Mouse (Mus musculus): ENCODE measurements at regions not wholly inside any gene's neighbourhood (a gene's known extent, or its start where the extent isn't known, plus 50 kb on each side); places are given as distances from the start of the nearest gene placed in this dataset.

DNA sequence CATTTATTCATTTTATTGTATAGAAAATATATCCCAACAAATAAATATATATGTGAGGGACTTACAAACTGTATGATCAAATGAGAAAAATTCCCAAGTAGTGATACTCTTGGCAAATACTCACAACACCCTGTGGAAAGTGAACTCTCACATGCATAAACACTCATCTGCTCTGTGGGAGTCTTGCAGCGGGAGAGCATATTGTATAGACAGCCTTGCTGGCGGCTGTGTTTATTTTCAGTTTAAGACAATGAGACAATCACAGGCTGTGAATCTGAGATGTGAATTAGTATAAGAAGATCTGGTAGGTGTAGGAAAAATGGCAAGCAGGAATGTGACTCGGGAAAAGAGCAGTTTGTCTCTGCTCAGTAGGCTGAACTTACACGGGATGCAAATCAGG, 2841.7 kb downstream of the Poteg start:
- intact Hi-C loops (cut with DNase I) = no loop called here
- Histone ChIP-seq H3K4me3 (no peak overlapping the region), H3K27ac (no peak overlapping the region)
- DNase-seq (ENCODE audit: extremely low spot score in 1 of 2, low spot score in 2 of 2) = peak; percentile 8 to 12
- TF ChIP-seq CTCF (IDR thresholded peaks at IDR 0.05) = no peak

DNA sequence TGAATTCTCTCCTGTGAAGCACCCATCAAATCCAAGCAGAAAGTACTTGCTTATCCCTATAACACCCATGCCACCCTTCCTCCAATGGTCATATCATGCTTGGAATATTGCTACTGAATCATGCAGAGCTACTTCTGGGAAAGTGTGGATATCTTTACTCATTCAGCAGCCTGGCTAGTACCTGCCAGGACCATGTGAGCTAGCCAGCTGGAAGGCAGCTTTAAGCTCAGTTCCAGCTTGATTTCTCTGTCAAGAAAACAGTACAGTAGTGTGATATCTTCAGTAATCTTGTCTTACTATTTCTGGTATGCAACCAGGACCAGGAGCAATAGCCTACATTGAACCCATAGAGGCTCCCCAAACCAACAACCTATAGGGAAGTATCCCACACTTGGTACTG, 2883.7 kb downstream of the Poteg start:
- DNase-seq (ENCODE audit: extremely low spot score in 1 of 2, low spot score in 2 of 2) = no peak
- intact Hi-C loops (cut with DNase I) = no loop called here
- Histone ChIP-seq H3K27ac (no peak overlapping the region), H3K4me3 (no peak overlapping the region)
- TF ChIP-seq CTCF (IDR thresholded peaks at IDR 0.05) = no peak

DNA sequence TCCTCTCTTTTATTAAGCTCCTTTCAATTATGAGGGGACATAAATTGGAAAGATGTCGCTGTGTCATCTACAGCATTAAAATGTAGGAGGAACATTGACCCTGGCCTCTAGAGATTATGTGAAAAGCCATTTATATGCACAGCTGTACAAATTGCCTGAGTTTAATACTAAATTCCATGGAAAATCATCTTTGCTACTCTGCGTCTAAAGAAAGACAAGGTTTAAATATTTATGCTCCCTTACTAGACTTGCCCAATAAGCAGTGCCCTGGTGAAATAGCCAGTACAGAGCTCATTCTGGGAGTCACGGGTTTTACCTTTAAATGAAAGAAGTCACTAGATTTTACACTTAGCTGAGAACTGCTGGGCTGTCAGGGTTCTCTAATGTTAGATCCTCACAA, 2885.9 kb downstream of the Poteg start:
- no peak for TF ChIP-seq CTCF (IDR thresholded peaks at IDR 0.05)
- intact Hi-C loops (cut with DNase I) = no loop called here
- Histone ChIP-seq H3K27ac (no peak overlapping the region), H3K4me3 (no peak overlapping the region)
- DNase-seq (ENCODE audit: extremely low spot score in 1 of 2, low spot score in 2 of 2) = no peak

DNA sequence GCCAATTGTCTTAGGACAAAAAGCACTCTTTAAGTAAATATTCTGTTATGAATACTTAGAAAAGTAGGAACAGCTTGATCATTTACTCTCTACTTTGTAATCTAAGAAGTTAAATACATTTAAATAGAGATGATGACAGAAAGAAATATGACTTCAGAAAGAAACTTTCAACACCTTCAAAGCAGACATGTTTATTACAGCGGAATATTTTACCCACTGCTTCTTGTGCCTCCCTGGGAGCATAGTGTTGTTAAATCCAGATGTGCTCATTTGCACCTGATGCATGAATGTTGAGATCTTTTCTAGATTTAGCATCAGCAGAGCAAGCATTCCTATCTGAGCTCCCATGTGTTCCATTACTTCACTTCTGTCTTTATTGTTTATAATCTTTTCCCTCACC, 2912.0 kb downstream of the Poteg start:
- TF ChIP-seq CTCF (IDR thresholded peaks at IDR 0.05) = no peak
- Histone ChIP-seq H3K4me3 (no peak overlapping the region), H3K27ac (no peak overlapping the region)
- no peak for DNase-seq (ENCODE audit: extremely low spot score in 1 of 2, low spot score in 2 of 2)
- intact Hi-C loops (cut with DNase I) = no loop called here

DNA sequence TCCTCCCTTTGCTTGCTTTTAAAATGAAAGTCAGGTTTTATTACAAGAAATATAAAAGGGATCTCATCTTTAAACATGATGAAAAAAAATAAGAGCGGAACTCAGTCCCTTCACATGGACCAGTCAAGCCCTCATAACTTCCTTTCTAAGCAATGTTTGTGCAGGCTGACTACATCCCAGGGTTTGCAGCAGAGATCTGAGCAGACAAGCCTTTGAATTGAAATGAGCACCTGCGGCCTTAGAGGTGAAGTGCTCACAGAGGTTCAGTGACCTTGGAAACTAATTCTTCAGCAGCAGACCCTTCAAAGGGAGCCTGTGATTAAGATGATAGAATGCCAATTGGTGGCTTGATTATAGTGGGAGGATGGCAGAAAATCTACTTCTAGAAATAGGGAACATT, 2918.3 kb downstream of the Poteg start:
- intact Hi-C loops (cut with DNase I) = no loop called here
- H3K4me3 ChIP-seq = no peak overlapping the region
- H3K27ac ChIP-seq = no peak overlapping the region
- DNase-seq (ENCODE audit: extremely low spot score in 1 of 2, low spot score in 2 of 2) = no peak
- no peak for TF ChIP-seq CTCF (IDR thresholded peaks at IDR 0.05)

DNA sequence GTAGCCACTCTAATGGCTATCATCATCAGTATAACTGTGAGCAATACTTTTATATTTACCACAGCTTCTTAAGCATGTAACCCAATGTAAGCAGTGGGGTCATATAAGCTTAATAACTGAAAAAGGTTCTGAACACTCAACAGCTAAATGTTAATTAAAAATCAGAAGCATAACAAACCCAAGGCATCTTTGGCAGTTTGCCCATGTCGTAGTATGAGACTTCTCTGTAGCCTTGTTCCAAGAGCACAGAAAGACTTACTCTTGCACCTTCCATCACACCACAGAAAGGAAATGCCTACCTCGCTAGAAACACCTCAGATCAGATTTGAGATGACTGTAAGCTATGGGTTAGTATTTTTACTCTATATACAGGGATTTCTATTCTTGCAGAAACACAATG, 2944.5 kb downstream of the Poteg start:
- Histone ChIP-seq H3K4me3 (no peak overlapping the region), H3K27ac (no peak overlapping the region)
- intact Hi-C loops (cut with DNase I) = no loop called here
- DNase-seq (ENCODE audit: extremely low spot score in 1 of 2, low spot score in 2 of 2) = no peak
- TF ChIP-seq CTCF (IDR thresholded peaks at IDR 0.05) = no peak

DNA sequence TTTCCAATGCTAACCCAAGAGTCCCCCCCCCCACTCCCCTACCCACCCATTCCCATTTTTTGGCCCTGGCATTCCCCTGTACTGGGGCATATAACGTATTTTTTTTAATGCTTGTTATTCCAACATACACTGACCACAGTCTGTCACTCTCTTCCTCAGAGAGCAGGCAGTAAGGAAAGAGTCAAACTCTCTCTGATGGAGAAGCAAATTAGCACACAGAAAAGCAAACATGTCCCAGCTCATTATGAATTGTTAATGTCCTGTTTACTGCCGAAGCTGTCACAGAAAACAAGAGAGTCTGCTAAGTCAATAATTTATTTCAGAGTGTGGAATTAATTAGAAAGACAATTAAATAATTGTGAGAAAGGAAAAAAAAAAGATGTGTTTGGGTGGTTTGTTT, 2989.1 kb upstream of the 5930422O12Rik start:
- no peak for TF ChIP-seq CTCF (IDR thresholded peaks at IDR 0.05)
- Histone ChIP-seq H3K4me3 (no peak overlapping the region), H3K27ac (no peak overlapping the region)
- intact Hi-C loops (cut with DNase I) = no loop called here
- no peak for DNase-seq (ENCODE audit: extremely low spot score in 1 of 2, low spot score in 2 of 2)

DNA sequence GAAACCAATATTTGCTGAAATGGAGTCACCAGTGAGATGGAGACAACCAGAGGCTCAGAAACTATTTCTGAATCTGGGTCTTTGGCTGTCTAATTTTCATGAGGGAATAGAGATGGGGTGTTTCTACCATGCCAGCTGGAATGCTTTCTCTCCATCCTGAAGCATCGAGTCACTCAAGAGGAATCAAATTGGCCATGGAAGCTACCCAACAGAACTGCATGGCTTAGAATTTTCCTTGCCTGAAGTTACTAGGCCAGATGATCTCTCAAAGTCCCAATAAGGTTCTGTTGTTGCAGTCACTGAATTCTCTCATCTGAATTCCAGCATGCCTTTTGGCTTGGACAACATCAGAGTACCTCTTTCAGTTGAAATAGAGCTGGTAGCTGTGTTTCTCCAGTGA, 2986.7 kb upstream of the 5930422O12Rik start:
- no peak for TF ChIP-seq CTCF (IDR thresholded peaks at IDR 0.05)
- H3K4me3 ChIP-seq = no peak overlapping the region

DNA sequence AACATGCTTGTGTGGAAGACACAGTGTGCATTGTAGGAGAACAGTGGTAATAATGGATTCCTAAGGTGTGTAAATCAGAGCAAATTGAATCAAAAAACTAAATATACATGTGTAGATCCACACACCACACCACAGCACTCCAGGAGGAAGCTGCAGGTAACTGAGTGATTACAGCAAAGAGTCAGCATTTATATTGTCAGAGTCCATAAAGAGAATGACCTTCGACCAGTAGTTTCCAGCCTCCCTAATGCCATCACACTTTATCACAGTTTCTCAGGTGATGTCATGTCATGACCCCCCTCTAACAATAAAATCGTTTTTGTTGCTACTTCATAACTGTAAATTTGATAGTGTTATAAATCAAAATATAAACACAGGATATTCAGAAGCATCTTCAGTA, 2984.6 kb upstream of the 5930422O12Rik start:
- DNase-seq (ENCODE audit: extremely low spot score in 1 of 2, low spot score in 2 of 2) = no peak
- intact Hi-C loops (cut with DNase I) = no loop called here

More for the DNA sequence above, 2986.7 kb upstream of the 5930422O12Rik start:
- no peak for DNase-seq (ENCODE audit: extremely low spot score in 1 of 2, low spot score in 2 of 2)
- intact Hi-C loops (cut with DNase I) = no loop called here
- no peak overlapping the region for H3K27ac ChIP-seq

DNA sequence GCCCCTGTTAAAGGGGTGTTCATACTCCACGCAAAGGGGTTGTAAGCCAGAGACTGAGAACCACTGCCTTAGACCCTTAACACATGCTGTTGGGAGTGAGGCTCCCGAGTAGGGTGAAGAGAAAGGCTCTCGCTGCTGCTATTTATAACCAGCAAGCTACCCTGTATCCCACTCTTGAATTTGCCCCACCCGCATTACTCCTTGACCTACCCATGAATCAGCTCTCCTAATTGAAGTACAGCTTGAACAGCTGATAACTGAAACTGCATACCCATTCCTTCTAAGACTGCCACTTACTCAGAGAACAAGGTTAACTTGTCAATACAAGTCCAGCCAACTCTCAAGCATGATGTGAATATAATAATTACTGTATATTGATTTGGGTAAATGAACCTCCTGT, 2984.2 kb upstream of the 5930422O12Rik start:
- no peak for DNase-seq (ENCODE audit: extremely low spot score in 1 of 2, low spot score in 2 of 2)
- no peak overlapping the region for H3K4me3 ChIP-seq
- intact Hi-C loops (cut with DNase I) = no loop called here
- no peak for TF ChIP-seq CTCF (IDR thresholded peaks at IDR 0.05)
- H3K27ac ChIP-seq = no peak overlapping the region

More for the DNA sequence above, 2984.6 kb upstream of the 5930422O12Rik start:
- no peak for TF ChIP-seq CTCF (IDR thresholded peaks at IDR 0.05)
- Histone ChIP-seq H3K27ac (no peak overlapping the region), H3K4me3 (no peak overlapping the region)

DNA sequence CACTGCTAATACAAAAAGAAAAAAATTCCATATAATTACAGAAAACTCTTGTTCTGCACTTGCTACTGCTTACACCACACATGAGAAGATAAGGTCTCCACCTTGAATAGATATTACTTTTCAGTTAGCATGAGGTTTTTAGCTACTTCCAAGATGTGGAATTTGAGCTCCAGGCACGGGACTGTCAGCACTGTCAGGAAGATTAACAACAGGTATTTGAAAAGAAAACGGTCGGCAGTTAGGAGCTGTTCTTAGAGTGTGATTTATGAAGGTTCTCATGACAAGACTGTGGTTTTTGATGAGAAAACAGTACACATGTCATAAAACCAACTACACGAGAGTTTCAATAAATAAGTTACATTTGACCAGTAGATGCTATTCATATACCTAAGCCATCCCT, 2970.4 kb upstream of the 5930422O12Rik start:
- no peak for DNase-seq (ENCODE audit: extremely low spot score in 1 of 2, low spot score in 2 of 2)
- H3K27ac ChIP-seq = no peak overlapping the region
- intact Hi-C loops (cut with DNase I) = no loop called here
- TF ChIP-seq CTCF (IDR thresholded peaks at IDR 0.05) = no peak
- no peak overlapping the region for H3K4me3 ChIP-seq

DNA sequence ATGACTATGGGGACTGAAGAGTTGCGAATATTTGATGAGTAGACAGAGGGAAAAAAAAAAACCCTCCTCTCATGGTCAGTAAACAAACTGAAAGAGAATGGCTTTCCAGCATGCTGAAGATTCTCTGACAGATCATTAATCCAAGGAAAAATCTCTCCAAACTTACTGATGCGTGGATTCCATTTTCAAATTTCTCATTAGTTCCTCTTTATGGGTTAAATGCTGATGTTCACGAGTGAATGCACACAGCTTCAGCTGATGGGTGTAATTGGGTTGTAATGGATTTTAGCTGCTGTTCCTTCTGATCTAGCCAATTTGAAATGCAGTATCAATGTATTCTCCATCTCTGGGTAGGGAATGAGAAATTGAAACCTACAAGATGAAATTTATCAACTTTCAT, 2945.6 kb upstream of the 5930422O12Rik start:
- Histone ChIP-seq H3K4me3 (no peak overlapping the region), H3K27ac (no peak overlapping the region)
- intact Hi-C loops (cut with DNase I) = no loop called here
- TF ChIP-seq CTCF (IDR thresholded peaks at IDR 0.05) = no peak
- DNase-seq (ENCODE audit: extremely low spot score in 1 of 2, low spot score in 2 of 2) = no peak

DNA sequence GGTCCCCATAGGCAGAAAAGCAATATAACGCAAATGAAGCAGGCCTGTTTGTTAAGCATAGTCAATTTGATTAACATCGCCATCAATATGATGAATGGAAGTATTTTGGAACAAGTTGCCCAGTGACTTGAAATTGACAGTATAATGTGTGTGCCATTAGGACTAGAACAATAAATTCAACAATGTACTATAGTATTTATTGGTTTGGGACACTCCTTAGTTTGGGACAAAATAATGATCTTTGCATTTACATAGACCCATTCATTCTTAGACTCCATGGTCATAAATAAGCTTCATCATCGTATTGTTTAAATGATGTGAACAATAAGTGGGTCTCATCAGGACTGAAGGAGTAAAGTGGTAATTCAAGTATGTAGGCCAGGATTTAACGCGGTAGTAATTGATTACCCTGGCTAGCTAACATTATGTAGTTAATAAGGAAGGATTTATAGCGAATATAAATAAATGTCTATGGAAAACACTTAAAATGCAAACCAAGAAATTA, 2933.6 kb upstream of the 5930422O12Rik start:
- no peak overlapping the region for H3K27ac ChIP-seq
- DNase-seq (ENCODE audit: extremely low spot score in 1 of 2, low spot score in 2 of 2) = no peak
- no peak overlapping the region for H3K4me3 ChIP-seq
- intact Hi-C loops (cut with DNase I) = no loop called here
- TF ChIP-seq CTCF (IDR thresholded peaks at IDR 0.05) = no peak

DNA sequence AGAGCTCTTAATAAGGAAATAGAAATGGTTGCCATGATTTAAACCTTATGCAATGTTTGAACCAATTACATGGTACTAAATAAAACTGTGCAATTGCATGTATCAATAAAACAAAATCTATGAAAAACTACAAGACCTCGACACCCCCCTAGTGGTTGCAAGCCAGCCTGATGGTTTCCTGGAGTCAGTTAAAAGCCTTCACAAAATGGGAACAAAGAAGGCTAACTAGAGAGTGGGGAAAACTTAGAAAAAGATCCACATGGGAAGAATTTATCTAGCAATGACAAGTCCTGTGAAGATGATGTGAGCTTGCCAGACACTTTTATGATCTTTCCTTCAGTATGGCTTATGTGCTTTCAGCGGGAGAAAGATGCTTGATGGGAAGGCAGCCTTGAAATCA, 2926.3 kb upstream of the 5930422O12Rik start:
- TF ChIP-seq CTCF (IDR thresholded peaks at IDR 0.05) = peak; percentile 22; the same call in 1 of the 2 replicates

More for the DNA sequence above, 2926.3 kb upstream of the 5930422O12Rik start:
- no peak overlapping the region for H3K27ac ChIP-seq
- intact Hi-C loops (cut with DNase I) = no loop called here
- DNase-seq (ENCODE audit: extremely low spot score in 1 of 2, low spot score in 2 of 2) = no peak
- H3K4me3 ChIP-seq = no peak overlapping the region
